Mouse (Mus musculus) heart, embryonic 13.5 days (tissue): ENCODE measurements around the gene Ndufb8. TPM values are rescaled to one million over a fixed set of nuclear protein-coding genes. Genes with fewer than 3 reads are reported as not detected.

ENCODE experiments used
- ATAC-seq: fragments of 200-750 bp; cut with Nextera tagmentation; 2 replicates; pipeline ENCODE4 v1.8.0; 2017; ENCODE audit warnings: moderate TSS enrichment; ENCODE audit not compliant: insufficient number of reproducible peaks, low FRiP score, low TSS enrichment; ENCODE audit errors: extremely low read depth
- H3K27ac ChIP-seq: fragments of 300-500 bp; sonication (generic); replicated peaks from 2 replicates; pipeline ENCODE4 v1.5.1; 2015; ENCODE audit warnings: moderate library complexity, mild to moderate bottlenecking, inconsistent platforms
- H3K27me3 ChIP-seq: fragments of 300-500 bp; sonication (generic); replicated peaks from 2 replicates; pipeline ENCODE4 v1.6.1; 2015; ENCODE audit warnings: mild to moderate bottlenecking, inconsistent platforms
- H3K36me3 ChIP-seq: fragments of 300-500 bp; sonication (generic); 2 replicates; pipeline ENCODE4 v1.6.1; 2015; ENCODE audit warnings: mild to moderate bottlenecking, inconsistent platforms
- H3K4me1 ChIP-seq: fragments of 300-500 bp; sonication (generic); 2 replicates; pipeline ENCODE4 v1.6.1; 2015; ENCODE audit warnings: inconsistent platforms
- H3K4me2 ChIP-seq: fragments of 300-500 bp; sonication (generic); 2 replicates; pipeline ENCODE4 v1.6.1; 2015; ENCODE audit warnings: inconsistent platforms, mild to moderate bottlenecking, moderate library complexity
- H3K4me3 ChIP-seq: fragments of 300-500 bp; sonication (generic); 2 replicates; pipeline ENCODE4 v1.5.1; 2015; ENCODE audit warnings: moderate library complexity, mild to moderate bottlenecking, inconsistent platforms
- H3K9ac ChIP-seq: fragments of 300-500 bp; sonication (generic); 2 replicates; pipeline ENCODE4 v1.6.1; 2015; ENCODE audit warnings: inconsistent platforms, mild to moderate bottlenecking, moderate library complexity
- H3K9me3 ChIP-seq: fragments of 300-500 bp; sonication (generic); 2 replicates; pipeline ENCODE4 v1.6.1; 2016; ENCODE audit warnings: inconsistent platforms
- WGBS: fragments of 180-500 bp; shearing (Covaris S2); methylation state at CpG from one replicate; pipeline ENCODE4 v1.1.7; 2015; ENCODE audit warnings: mixed read lengths; 5-methylcytosine and 5-hydroxymethylcytosine counted together
- polyA plus RNA-seq: library from polyadenylated mRNA; unstranded; fragments of >200 nt; fragmentation: Nextera tagmentation; extraction: Ambion mirVana; gene quantifications from 2 replicates; pipeline ENCODE4 v1.2.1, GENCODE M21; 2015

The Ndufb8 gene
- polyA plus RNA-seq, 1 experiment from 2014 or later: 887 TPM

- Histone ChIP-seq H3K4me3 (peak overlapping the region; percentile 58), H3K27me3 (peaks cover 86% of the 10 kb centered on the region), H3K9me3 (no peaks in the 10 kb centered on the region), H3K27ac (no peak overlapping the region), H3K36me3 (no peaks in the 10 kb centered on the region), H3K4me2 (peak overlapping the region; percentile 98), H3K4me1 (peaks cover 31% of the 10 kb centered on the region), H3K9ac (no peak overlapping the region)
- no peak for ATAC-seq
- 8% methylated on average over 12 of the region's 12 CpGs for WGBS
Observed at GRCm38 (mm10) chr19:44510534-44511175, 44.6 kb downstream of the Ndufb8 start.

GRCm38 (mm10) chr19:44502741-44503140, 52.5 kb downstream of the Ndufb8 start:
- no peak overlapping the region for H3K4me3 ChIP-seq
- H3K4me2 ChIP-seq: no peak overlapping the region
- no peak overlapping the region for H3K27ac ChIP-seq
- H3K9ac ChIP-seq: no peak overlapping the region
- H3K4me1 ChIP-seq: peaks cover 4% of the 10 kb centered on the region; the same call in 1 of the 2 replicates
- no peaks in the 10 kb centered on the region for H3K9me3 ChIP-seq
- no peaks in the 10 kb centered on the region for H3K36me3 ChIP-seq
- ATAC-seq: no peak
- 49% methylated on average over 4 of the region's 4 CpGs for WGBS
- peaks cover 71% of the 10 kb centered on the region for H3K27me3 ChIP-seq

- ATAC-seq: no peak
- Histone ChIP-seq H3K4me2 (no peak overlapping the region), H3K4me3 (no peak overlapping the region), H3K36me3 (no peaks in the 10 kb centered on the region), H3K27ac (no peak overlapping the region), H3K27me3 (peaks cover 64% of the 10 kb centered on the region), H3K9ac (no peak overlapping the region), H3K4me1 (peaks cover 4% of the 10 kb centered on the region; the same call in 1 of the 2 replicates), H3K9me3 (no peaks in the 10 kb centered on the region)
- 72% methylated on average over 6 of the region's 6 CpGs for WGBS
Observed at GRCm38 (mm10) chr19:44501925-44502324, 53.3 kb downstream of the Ndufb8 start.

GRCm38 (mm10) chr19:44500240-44500639, 55.0 kb downstream of the Ndufb8 start:
- H3K27ac ChIP-seq: no peak overlapping the region
- H3K9me3 ChIP-seq: no peaks in the 10 kb centered on the region
- peaks cover 62% of the 10 kb centered on the region for H3K27me3 ChIP-seq
- no peak overlapping the region for H3K9ac ChIP-seq
- no peaks in the 10 kb centered on the region for H3K36me3 ChIP-seq
- H3K4me1 ChIP-seq: peaks cover 4% of the 10 kb centered on the region; the same call in 1 of the 2 replicates
- no peak overlapping the region for H3K4me2 ChIP-seq
- ATAC-seq: no peak
- H3K4me3 ChIP-seq: no peak overlapping the region
- WGBS: 68% methylated on average over 5 of the region's 5 CpGs

- Histone ChIP-seq H3K4me3 (no peak overlapping the region), H3K36me3 (no peaks in the 10 kb centered on the region), H3K9me3 (no peaks in the 10 kb centered on the region), H3K27me3 (peaks cover 64% of the 10 kb centered on the region), H3K4me2 (no peak overlapping the region), H3K27ac (no peak overlapping the region), H3K9ac (no peak overlapping the region), H3K4me1 (peaks cover 7% of the 10 kb centered on the region; the same call in 1 of the 2 replicates)
- no peak for ATAC-seq
- 62% methylated on average over 6 of the region's 6 CpGs for WGBS
Observed at GRCm38 (mm10) chr19:44498936-44499335, 56.3 kb downstream of the Ndufb8 start.

Other genes with a start within 250 kb of the Ndufb8 start
- 0.49 and 0.69 TPM in 2 replicates for gene Scd4, start 222.3 kb downstream of the Ndufb8 start, polyA plus RNA-seq
- 0.97 and 1.1 TPM in 2 replicates for gene Scd1, start 147.6 kb downstream of the Ndufb8 start, polyA plus RNA-seq
- not detected in 2 replicates for gene Wnt8b, start 62.0 kb downstream of the Ndufb8 start, polyA plus RNA-seq
- gene Sec31b, start 9.6 kb downstream of the Ndufb8 start, polyA plus RNA-seq: 0.96 and 0.98 TPM in 2 replicates
- gene Gm20538, start 2.6 kb downstream of the Ndufb8 start, polyA plus RNA-seq: not detected in 2 replicates
- 23.5 and 23.9 TPM in 2 replicates for gene Hif1an, start 7.4 kb upstream of the Ndufb8 start, polyA plus RNA-seq
- gene Pax2, start 200.6 kb upstream of the Ndufb8 start, polyA plus RNA-seq: not detected in 2 replicates